Mouse (Mus musculus) stomach, embryonic 15.5 days (tissue): ENCODE measurements around the gene Mcts2. TPM values are rescaled to one million over a fixed set of nuclear protein-coding genes. Genes with fewer than 3 reads are reported as not detected.
A peak's percentile ranks its signal among the peaks of the same experiment; 100 is the strongest.

ENCODE experiments used
- ATAC-seq: fragments of 200-750 bp; cut with Nextera tagmentation; 2 replicates; pipeline ENCODE4 v1.8.0; 2017; ENCODE audit warnings: low read depth, moderate number of reproducible peaks, moderate TSS enrichment; ENCODE audit not compliant: insufficient read depth, low FRiP score
- H3K27ac ChIP-seq: fragments of 300-500 bp; sonication (generic); 2 replicates; pipeline ENCODE4 v1.5.1; 2015; ENCODE audit warnings: mild to moderate bottlenecking, inconsistent platforms
- H3K27me3 ChIP-seq: fragments of 300-500 bp; sonication (generic); replicated peaks from 2 replicates; pipeline ENCODE4 v1.6.1; 2015; ENCODE audit warnings: inconsistent platforms
- H3K36me3 ChIP-seq: fragments of 300-500 bp; sonication (generic); 2 replicates; pipeline ENCODE4 v1.6.1; 2015; ENCODE audit warnings: inconsistent platforms
- H3K4me1 ChIP-seq: fragments of 300-500 bp; sonication (generic); 2 replicates; pipeline ENCODE4 v1.6.1; 2015; ENCODE audit warnings: inconsistent platforms
- H3K4me2 ChIP-seq: fragments of 300-500 bp; sonication (generic); 2 replicates; pipeline ENCODE4 v1.6.1; 2015; ENCODE audit warnings: mild to moderate bottlenecking, inconsistent platforms
- H3K4me3 ChIP-seq: fragments of 300-500 bp; sonication (generic); replicated peaks from 2 replicates; pipeline ENCODE4 v1.5.1; 2015; ENCODE audit warnings: inconsistent platforms
- H3K9ac ChIP-seq: fragments of 300-500 bp; sonication (generic); 2 replicates; pipeline ENCODE4 v1.6.1; 2015; ENCODE audit warnings: inconsistent platforms
- H3K9me3 ChIP-seq: fragments of 300-500 bp; sonication (generic); 2 replicates; pipeline ENCODE4 v1.6.1; 2016; ENCODE audit warnings: inconsistent platforms
- WGBS: fragments of 180-500 bp; shearing (Covaris S2); methylation state at CpG from one replicate; pipeline ENCODE4 v1.1.7; 2015; 5-methylcytosine and 5-hydroxymethylcytosine counted together
- polyA plus RNA-seq: library from polyadenylated mRNA; unstranded; fragments of >200 nt; fragmentation: Nextera tagmentation; extraction: Ambion mirVana; gene quantifications from 2 replicates; pipeline ENCODE4 v1.2.1, GENCODE M21; 2015

Gene Mcts2
- polyA plus RNA-seq, 1 experiment from 2014 or later: 26.7 TPM

DNA sequence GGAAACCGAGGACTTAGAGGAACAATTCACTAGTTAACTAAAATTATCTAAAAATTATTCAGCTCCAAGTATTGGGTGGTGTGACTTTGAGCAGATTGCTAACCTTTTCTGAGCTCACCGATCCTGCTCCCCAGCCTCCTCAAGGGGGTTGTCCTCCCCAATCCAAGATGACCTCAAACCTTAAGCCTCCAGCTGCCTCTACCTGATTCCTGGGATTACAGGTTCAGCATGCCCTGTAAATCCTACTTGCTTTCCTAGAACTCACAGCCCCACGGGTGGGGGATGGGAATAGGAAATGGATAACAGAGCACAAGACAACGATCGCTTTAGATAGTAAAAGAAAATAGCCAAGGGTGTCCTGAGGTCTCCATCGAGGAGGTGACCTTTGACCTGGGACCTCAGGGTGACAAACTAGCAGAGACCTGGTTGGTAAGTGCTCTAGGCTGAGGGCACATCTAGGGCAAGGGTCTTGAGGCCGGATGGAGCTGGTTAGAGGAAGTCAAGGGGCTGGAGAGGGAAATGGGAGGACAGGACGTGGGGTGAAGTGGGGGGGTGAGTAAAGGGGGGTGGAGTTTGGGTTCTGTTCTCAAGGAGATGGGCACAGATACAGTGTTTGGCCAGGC lies 42.3 kb downstream of the Mcts2 start:
- 34% methylated on average over 8 of the region's 8 CpGs for WGBS
- peak overlapping the region; percentile 90 for H3K27ac ChIP-seq
- H3K27me3 ChIP-seq: no peaks in the 10 kb centered on the region
- peak overlapping the region; percentile 33; the same call in 1 of the 2 replicates for H3K4me2 ChIP-seq
- H3K36me3 ChIP-seq: no peaks in the 10 kb centered on the region
- H3K9me3 ChIP-seq: no peaks in the 10 kb centered on the region
- ATAC-seq: 0 out of 2 replicates have a peak, but pooled peaks have one; percentile 4
- H3K4me3 ChIP-seq: no peak overlapping the region
- H3K9ac ChIP-seq: no peak overlapping the region
- peaks cover 45% of the 10 kb centered on the region for H3K4me1 ChIP-seq

DNA sequence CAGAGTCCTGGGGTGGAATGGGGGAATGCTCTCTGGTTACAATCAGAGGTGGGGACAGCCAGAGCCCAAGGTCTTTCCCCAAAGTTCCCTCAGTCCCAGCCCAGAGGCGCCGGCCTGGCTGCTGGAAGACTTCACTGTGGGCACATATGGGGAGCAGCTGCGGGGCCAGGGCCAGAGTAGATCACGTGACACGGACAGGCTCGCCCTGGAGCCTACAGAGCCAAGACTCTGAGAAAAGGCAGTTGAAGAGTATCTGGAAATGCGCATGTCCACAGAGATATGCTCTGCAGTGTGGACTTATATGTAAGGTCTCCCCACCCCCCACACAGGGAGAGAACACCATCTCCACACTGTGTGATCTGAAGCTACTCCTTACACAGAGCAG lies 42.8 kb downstream of the Mcts2 start:
- no peaks in the 10 kb centered on the region for H3K36me3 ChIP-seq
- no peaks in the 10 kb centered on the region for H3K27me3 ChIP-seq
- H3K4me2 ChIP-seq: peak overlapping the region; percentile 33; the same call in 1 of the 2 replicates
- H3K9ac ChIP-seq: no peak overlapping the region
- H3K9me3 ChIP-seq: no peaks in the 10 kb centered on the region
- peak overlapping the region; percentile 90 for H3K27ac ChIP-seq
- H3K4me3 ChIP-seq: no peak overlapping the region
- peaks cover 46% of the 10 kb centered on the region for H3K4me1 ChIP-seq
- peak; percentile 77 for ATAC-seq
- WGBS: 13% methylated on average over 7 of the region's 7 CpGs

- H3K9me3 ChIP-seq: no peaks in the 10 kb centered on the region
- H3K27me3 ChIP-seq: no peaks in the 10 kb centered on the region
- peak overlapping the region; percentile 89; the same call in 1 of the 2 replicates for H3K27ac ChIP-seq
- no peak overlapping the region for H3K9ac ChIP-seq
- ATAC-seq: no peak
- no peaks in the 10 kb centered on the region for H3K36me3 ChIP-seq
- 89% methylated on average over 2 of the region's 2 CpGs for WGBS
- H3K4me3 ChIP-seq: no peak overlapping the region
- H3K4me2 ChIP-seq: no peak overlapping the region
- peaks cover 47% of the 10 kb centered on the region for H3K4me1 ChIP-seq
Observed at GRCm38 (mm10) chr2:152733201-152733600, 46.4 kb downstream of the Mcts2 start.

- H3K4me2 ChIP-seq: peak overlapping the region; percentile 85
- WGBS: 16% methylated on average over 10 of the region's 10 CpGs
- no peaks in the 10 kb centered on the region for H3K36me3 ChIP-seq
- no peaks in the 10 kb centered on the region for H3K27me3 ChIP-seq
- H3K27ac ChIP-seq: peak overlapping the region; percentile 89
- H3K9ac ChIP-seq: no peak overlapping the region
- H3K4me1 ChIP-seq: peaks cover 41% of the 10 kb centered on the region
- no peaks in the 10 kb centered on the region for H3K9me3 ChIP-seq
- peak overlapping the region; percentile 75 for H3K4me3 ChIP-seq
- ATAC-seq: no peak
Observed at GRCm38 (mm10) chr2:152734501-152734900, 47.7 kb downstream of the Mcts2 start.

DNA sequence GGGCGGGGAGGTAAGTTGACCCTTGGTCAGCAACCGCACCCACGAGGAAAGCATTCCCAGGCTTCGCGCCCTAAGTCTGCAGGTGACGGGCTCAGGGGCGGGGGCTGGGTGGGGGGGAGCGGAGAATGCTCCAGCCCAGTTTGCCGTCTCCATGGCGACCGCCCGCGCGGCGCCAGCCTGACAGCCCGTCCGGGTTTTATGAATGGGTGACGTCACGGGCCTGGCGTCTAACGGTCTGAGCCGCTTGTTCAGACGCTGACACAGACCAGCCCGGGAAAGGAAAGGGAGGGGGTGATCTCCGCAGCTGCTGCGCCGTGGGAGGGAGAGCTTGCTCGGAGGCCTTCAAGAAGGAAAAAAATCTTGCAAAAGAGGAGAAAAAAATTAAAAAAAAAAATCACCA lies 48.1 kb downstream of the Mcts2 start:
- H3K27ac ChIP-seq: peak overlapping the region; percentile 91
- under 1% methylated on average over 28 of the region's 28 CpGs for whole genome bisulfite sequencing
- H3K4me1 ChIP-seq: peaks cover 40% of the 10 kb centered on the region
- H3K36me3 ChIP-seq: no peaks in the 10 kb centered on the region
- H3K27me3 ChIP-seq: no peaks in the 10 kb centered on the region
- H3K9me3 ChIP-seq: no peaks in the 10 kb centered on the region
- H3K4me2 ChIP-seq: peak overlapping the region; percentile 85
- no peak overlapping the region; the same call in 1 of the 2 replicates for H3K9ac ChIP-seq
- H3K4me3 ChIP-seq: peak overlapping the region; percentile 75
- ATAC-seq: peak; percentile 69

- WGBS: 0% methylated on average over 28 of the region's 28 CpGs
- ATAC-seq: peak; percentile 65
- Histone ChIP-seq H3K9ac (peak within 1 kb of the TSS; percentile 82), H3K4me3 (peak within 1 kb of the TSS; percentile 75), H3K36me3 (no peaks in the 10 kb centered on the region), H3K27ac (peak within 1 kb of the TSS; percentile 91), H3K4me1 (peaks cover 43% of the 10 kb centered on the region), H3K27me3 (no peaks in the 10 kb centered on the region), H3K9me3 (no peaks in the 10 kb centered on the region), H3K4me2 (peak within 1 kb of the TSS; percentile 85)
Observed at GRCm38 (mm10) chr2:152736090-152736601, 49.3 kb downstream of the Mcts2 start, which contains the start of gene Id1. Gene Id1 (plus strand): TSS chr2:152736251.

DNA sequence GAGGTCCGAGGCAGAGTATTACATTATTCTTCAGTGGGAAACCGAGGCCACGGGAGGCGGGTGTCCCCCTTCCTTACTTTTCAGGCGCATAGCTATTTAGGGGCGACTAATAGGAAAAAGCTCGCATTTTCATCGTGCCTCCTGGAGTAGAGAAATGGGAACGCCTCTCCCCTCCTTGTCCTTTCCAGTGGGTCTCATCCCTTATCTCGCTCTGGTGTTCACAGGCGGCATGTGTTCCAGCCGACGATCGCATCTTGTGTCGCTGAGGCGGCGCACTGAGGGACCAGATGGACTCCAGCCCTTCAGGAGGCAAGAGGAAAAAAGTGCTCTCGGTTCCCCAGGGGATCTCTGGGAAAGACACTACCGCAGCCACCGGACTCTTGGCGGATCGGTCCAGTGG lies 49.9 kb downstream of the Mcts2 start:
- Histone ChIP-seq H3K9ac (peak overlapping the region; percentile 82), H3K4me3 (peak overlapping the region; percentile 75), H3K9me3 (no peaks in the 10 kb centered on the region), H3K4me2 (peak overlapping the region; percentile 85), H3K4me1 (peaks cover 49% of the 10 kb centered on the region), H3K36me3 (no peaks in the 10 kb centered on the region), H3K27ac (peak overlapping the region; percentile 91), H3K27me3 (no peaks in the 10 kb centered on the region)
- WGBS: under 1% methylated on average over 22 of the region's 22 CpGs
- ATAC-seq: no peak

Other genes starting within 250 kb of the Mcts2 start
- gene Defb23, start 222.4 kb upstream of the Mcts2 start, polyA plus RNA-seq: not detected in 2 replicates
- gene Defb20, start 210.0 kb upstream of the Mcts2 start, polyA plus RNA-seq: not detected in 2 replicates
- gene Defb22, start 196.9 kb upstream of the Mcts2 start, polyA plus RNA-seq: not detected in 2 replicates
- not detected in 2 replicates for gene Defb26, start 175.3 kb upstream of the Mcts2 start, polyA plus RNA-seq
- gene Defb28, start 168.8 kb upstream of the Mcts2 start, polyA plus RNA-seq: not detected in 2 replicates
- gene Defb29, start 146.9 kb upstream of the Mcts2 start, polyA plus RNA-seq: not detected in 2 replicates
- gene Gm17416, start 117.7 kb upstream of the Mcts2 start, polyA plus RNA-seq: not detected in 2 replicates
- not detected in 2 replicates for gene Defb21, start 114.3 kb upstream of the Mcts2 start, polyA plus RNA-seq
- gene Defb19, start 106.7 kb upstream of the Mcts2 start, polyA plus RNA-seq: not detected in 2 replicates
- gene Defb45, start 87.6 kb upstream of the Mcts2 start, polyA plus RNA-seq: not detected in 2 replicates
- gene Defb36, start 82.7 kb upstream of the Mcts2 start, polyA plus RNA-seq: not detected in 2 replicates
- gene Defb25, start 64.0 kb upstream of the Mcts2 start, polyA plus RNA-seq: 1.2 and 1.6 TPM in 2 replicates
- 19.1 and 22.7 TPM in 2 replicates for gene Rem1, start 60.1 kb upstream of the Mcts2 start, polyA plus RNA-seq
- gene H13, start 17.6 kb upstream of the Mcts2 start, polyA plus RNA-seq: 122 and 135 TPM in 2 replicates
- 117 and 138 TPM in 2 replicates for gene Id1, start 49.2 kb downstream of the Mcts2 start, polyA plus RNA-seq
- gene Cox4i2, start 67.1 kb downstream of the Mcts2 start, polyA plus RNA-seq: 19.0 and 19.5 TPM in 2 replicates
- gene Bcl2l1, start 144.7 kb downstream of the Mcts2 start, polyA plus RNA-seq: 69.8 and 75.7 TPM in 2 replicates
- 66.5 TPM in 2 replicates for gene Tpx2, start 160.9 kb downstream of the Mcts2 start, polyA plus RNA-seq
- 0.08 and 0.19 TPM in 2 replicates for gene Mylk2, start 224.3 kb downstream of the Mcts2 start, polyA plus RNA-seq
- 3.1 and 4.3 TPM in 2 replicates for gene Foxs1, start 246.2 kb downstream of the Mcts2 start, polyA plus RNA-seq